Mouse (Mus musculus) embryonic facial prominence, embryonic 12.5 days (tissue): ENCODE data around the gene Olfr545. TPM values are rescaled to one million over a fixed set of nuclear protein-coding genes. Genes with fewer than 3 reads are reported as not detected.

Experiments
- ATAC-seq: fragments of 200-750 bp; cut with Nextera tagmentation; 2 replicates; pipeline ENCODE4 v1.8.0; 2017; ENCODE audit not compliant: insufficient number of reproducible peaks, insufficient read depth, low FRiP score, low TSS enrichment
- H3K27ac ChIP-seq: fragments of 300-500 bp; sonication (generic); 2 replicates; pipeline ENCODE4 v1.5.1; 2016; ENCODE audit warnings: mild to moderate bottlenecking
- H3K27me3 ChIP-seq: fragments of 300-500 bp; sonication (generic); 2 replicates; pipeline ENCODE4 v1.6.1; 2016; ENCODE audit warnings: mild to moderate bottlenecking, moderate library complexity
- H3K36me3 ChIP-seq: fragments of 300-500 bp; sonication (generic); 2 replicates; pipeline ENCODE4 v1.6.1; 2016; ENCODE audit warnings: mild to moderate bottlenecking
- H3K4me1 ChIP-seq: fragments of 300-500 bp; sonication (generic); 2 replicates; pipeline ENCODE4 v1.6.1; 2016
- H3K4me2 ChIP-seq: fragments of 300-500 bp; sonication (generic); replicated peaks from 2 replicates; pipeline ENCODE4 v1.6.1; 2016; ENCODE audit warnings: mild to moderate bottlenecking, moderate library complexity
- H3K4me3 ChIP-seq: fragments of 300-500 bp; sonication (generic); 2 replicates; pipeline ENCODE4 v1.5.1; 2016; ENCODE audit warnings: mild to moderate bottlenecking
- H3K9ac ChIP-seq: fragments of 300-500 bp; sonication (generic); 2 replicates; pipeline ENCODE4 v1.6.1; 2016; ENCODE audit warnings: mild to moderate bottlenecking, moderate library complexity
- H3K9me3 ChIP-seq: fragments of 300-500 bp; sonication (generic); 2 replicates; pipeline ENCODE4 v1.6.1; 2016; ENCODE audit warnings: mild to moderate bottlenecking, moderate library complexity
- WGBS: fragments of 180-500 bp; shearing (Covaris S2); methylation state at CpG from one replicate; pipeline ENCODE4 v1.1.7; 2016; 5-methylcytosine and 5-hydroxymethylcytosine counted together
- polyA plus RNA-seq: library from polyadenylated mRNA; unstranded; fragments of >200 nt; fragmentation: Nextera tagmentation; extraction: Ambion mirVana; gene quantifications from 2 replicates; pipeline ENCODE4 v1.2.1, GENCODE M21; 2016

The Olfr545 gene
- polyA plus RNA-seq, 1 experiment from 2014 or later, result 0.14 TPM

DNA sequence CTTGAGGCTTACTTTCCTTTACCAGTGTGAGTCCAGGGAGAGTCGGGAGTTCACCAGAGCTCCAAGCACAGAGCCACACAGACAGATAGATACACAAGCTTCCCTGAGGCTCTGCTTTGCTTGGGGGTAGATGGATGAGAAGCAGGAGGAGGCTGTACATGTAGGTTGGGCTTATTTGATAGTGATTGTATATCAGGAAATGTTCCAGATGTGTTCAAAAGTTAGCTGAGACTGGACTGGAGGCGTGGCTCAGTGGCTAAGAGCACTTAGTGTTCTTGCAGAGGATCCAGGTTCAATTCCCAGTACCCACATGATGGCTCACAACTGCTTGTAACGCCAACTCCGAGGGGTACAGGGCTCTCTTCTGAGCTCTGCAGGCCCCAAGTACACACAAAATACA lies 20.9 kb downstream of the Olfr545 start:
- Histone ChIP-seq H3K4me1 (no peaks in the 10 kb centered on the region), H3K27ac (no peak overlapping the region), H3K4me2 (no peak overlapping the region), H3K9ac (no peak overlapping the region), H3K27me3 (no peaks in the 10 kb centered on the region), H3K9me3 (no peaks in the 10 kb centered on the region), H3K36me3 (no peaks in the 10 kb centered on the region), H3K4me3 (no peak overlapping the region)
- WGBS, result 85% methylated on average over 4 of the region's 4 CpGs
- ATAC-seq, result no peak

DNA sequence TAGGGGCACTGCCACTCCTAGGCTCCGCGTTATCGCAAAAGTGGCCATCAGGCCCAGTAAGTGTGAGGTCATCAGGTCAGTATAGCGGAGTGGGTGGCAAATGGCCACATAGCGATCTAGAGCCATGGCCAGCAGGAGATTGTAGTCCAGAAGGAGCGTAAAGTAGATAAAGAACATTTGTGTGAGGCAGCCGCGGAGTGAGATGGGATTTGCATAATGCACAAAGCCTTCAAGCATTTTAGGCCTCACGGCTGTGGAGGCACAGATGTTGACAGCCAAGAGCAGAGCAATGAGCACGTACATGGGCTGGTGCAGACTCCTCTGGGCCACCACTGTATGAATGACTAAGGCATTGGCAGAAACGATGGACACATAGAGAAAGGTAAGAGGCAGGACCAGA lies 22.0 kb downstream of the Olfr545 start:
- Histone ChIP-seq H3K4me2 (no peak overlapping the region), H3K27ac (no peak overlapping the region), H3K4me1 (no peaks in the 10 kb centered on the region), H3K9me3 (no peaks in the 10 kb centered on the region), H3K36me3 (no peaks in the 10 kb centered on the region), H3K4me3 (no peak overlapping the region), H3K27me3 (no peaks in the 10 kb centered on the region), H3K9ac (no peak overlapping the region)
- ATAC-seq, result no peak
- 80% methylated on average over 11 of the region's 11 CpGs for WGBS

DNA sequence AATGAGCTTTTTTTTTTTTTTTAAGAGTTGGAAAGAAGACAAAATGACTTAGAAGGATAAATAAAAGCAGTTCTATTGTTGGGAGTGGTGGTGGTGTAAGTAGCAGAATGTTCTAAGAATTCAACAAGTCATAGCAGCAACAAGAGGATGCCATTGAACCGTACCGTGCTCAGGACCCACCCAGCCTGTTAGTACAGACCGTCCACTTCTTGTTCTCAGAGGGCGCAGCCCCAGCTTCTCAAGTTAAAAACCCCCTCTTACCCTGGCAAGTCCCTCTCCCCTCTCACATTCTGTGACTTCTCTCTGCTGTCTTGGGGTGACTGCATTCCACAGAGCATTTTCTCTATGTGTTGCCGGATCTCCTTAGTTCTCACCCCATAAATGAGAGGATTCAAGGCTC lies 22.8 kb downstream of the Olfr545 start:
- H3K9me3 ChIP-seq, result no peaks in the 10 kb centered on the region
- ATAC-seq, result no peak
- H3K9ac ChIP-seq, result no peak overlapping the region
- no peaks in the 10 kb centered on the region for H3K36me3 ChIP-seq
- H3K4me3 ChIP-seq, result no peak overlapping the region
- H3K27me3 ChIP-seq, result no peaks in the 10 kb centered on the region
- 93% methylated on average over 5 of the region's 5 CpGs for WGBS
- no peak overlapping the region for H3K27ac ChIP-seq
- no peak overlapping the region for H3K4me2 ChIP-seq
- H3K4me1 ChIP-seq, result no peaks in the 10 kb centered on the region

DNA sequence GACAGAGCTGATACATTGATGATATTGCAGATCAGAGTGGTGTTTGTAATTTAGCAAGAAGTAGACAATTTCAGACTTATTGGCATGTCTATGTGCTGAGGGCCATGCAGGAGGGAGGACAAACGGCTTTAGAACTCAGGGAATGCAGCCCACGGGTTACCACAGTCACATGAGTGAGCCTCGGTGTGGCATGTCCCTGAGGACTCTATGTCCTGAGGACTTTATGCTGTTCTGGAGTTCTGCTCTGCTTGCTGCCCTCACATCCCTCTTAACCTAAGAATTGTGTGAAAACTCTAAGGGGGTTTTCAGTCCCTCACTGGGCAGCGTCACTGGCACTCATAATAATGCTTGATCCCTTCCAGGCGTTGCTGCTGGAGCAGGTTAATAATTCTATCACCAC lies 26.7 kb downstream of the Olfr545 start:
- no peak for ATAC-seq
- 61% methylated on average over 5 of the region's 5 CpGs for WGBS
- H3K27me3 ChIP-seq, result no peaks in the 10 kb centered on the region
- no peak overlapping the region for H3K4me3 ChIP-seq
- no peak overlapping the region for H3K27ac ChIP-seq
- H3K9me3 ChIP-seq, result no peaks in the 10 kb centered on the region
- no peak overlapping the region for H3K9ac ChIP-seq
- H3K36me3 ChIP-seq, result peaks cover 13% of the 10 kb centered on the region
- H3K4me1 ChIP-seq, result no peaks in the 10 kb centered on the region
- H3K4me2 ChIP-seq, result no peak overlapping the region

DNA sequence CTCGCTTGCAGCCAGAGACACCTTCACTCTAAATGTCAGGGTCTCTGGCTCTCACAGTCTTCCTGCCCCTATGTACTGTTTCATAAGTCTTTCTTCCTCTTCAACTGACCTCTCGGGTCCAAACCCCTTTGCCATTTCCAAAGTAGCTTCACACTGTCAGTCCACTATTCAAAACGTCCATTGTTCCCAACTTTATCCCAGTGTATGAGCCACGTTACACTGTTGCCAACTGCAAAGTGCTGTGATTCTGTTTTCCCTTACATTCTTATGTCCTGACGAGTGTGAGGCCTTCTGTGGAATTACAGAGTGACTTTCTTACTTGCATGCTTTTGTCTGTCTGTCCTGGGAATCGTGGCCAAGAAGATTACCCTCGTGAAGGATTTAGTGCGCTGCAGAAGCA lies 31.8 kb downstream of the Olfr545 start:
- peaks cover 59% of the 10 kb centered on the region for H3K36me3 ChIP-seq
- no peaks in the 10 kb centered on the region for H3K9me3 ChIP-seq
- WGBS, result 92% methylated on average over 8 of the region's 8 CpGs
- H3K4me1 ChIP-seq, result no peaks in the 10 kb centered on the region
- ATAC-seq, result no peak
- no peak overlapping the region for H3K4me2 ChIP-seq
- no peaks in the 10 kb centered on the region for H3K27me3 ChIP-seq
- H3K27ac ChIP-seq, result no peak overlapping the region
- no peak overlapping the region for H3K9ac ChIP-seq
- H3K4me3 ChIP-seq, result no peak overlapping the region

DNA sequence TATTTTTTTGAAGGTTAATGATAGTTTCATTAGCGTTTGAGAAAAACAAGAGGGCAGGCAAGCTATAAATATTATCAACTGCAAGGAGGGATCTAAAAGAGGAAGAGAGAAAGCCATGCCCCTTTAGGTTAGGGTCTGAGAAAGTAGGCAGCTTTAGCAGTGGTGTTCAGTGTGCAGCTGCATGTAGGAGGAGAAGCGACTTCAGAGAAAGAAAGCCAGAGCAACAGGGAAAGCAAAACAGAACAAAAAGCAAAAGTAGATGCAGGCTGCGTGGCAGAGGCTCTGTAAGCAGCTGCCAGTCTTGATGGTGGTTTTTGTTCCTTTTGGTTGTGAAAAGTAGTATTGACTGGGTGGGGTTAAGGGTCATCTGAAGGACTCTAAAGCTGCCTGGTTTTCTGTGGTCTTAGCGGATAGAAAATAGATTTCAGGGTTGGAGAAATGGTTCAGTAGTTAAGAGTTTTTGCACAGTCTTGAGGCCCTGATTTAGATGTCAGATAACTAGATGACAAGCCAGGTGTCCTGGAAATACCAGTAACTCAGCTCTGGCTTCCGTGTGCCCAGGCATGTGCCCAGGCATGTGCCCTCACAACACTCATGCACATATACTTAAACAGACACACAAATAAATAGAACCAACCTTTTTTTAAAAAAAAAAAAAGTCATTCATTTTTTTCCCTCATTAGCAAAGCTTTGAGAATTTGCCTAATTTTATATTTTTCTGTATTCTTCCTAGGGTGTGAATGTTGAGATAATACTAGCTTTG lies 40.6 kb downstream of the Olfr545 start:
- Histone ChIP-seq H3K4me3 (no peak overlapping the region), H3K36me3 (peaks cover 90% of the 10 kb centered on the region), H3K9ac (no peak overlapping the region), H3K27me3 (no peaks in the 10 kb centered on the region), H3K4me1 (no peaks in the 10 kb centered on the region), H3K4me2 (no peak overlapping the region), H3K27ac (no peak overlapping the region), H3K9me3 (no peaks in the 10 kb centered on the region)
- ATAC-seq, result no peak
- WGBS, result 90% methylated on average over 5 of the region's 5 CpGs

DNA sequence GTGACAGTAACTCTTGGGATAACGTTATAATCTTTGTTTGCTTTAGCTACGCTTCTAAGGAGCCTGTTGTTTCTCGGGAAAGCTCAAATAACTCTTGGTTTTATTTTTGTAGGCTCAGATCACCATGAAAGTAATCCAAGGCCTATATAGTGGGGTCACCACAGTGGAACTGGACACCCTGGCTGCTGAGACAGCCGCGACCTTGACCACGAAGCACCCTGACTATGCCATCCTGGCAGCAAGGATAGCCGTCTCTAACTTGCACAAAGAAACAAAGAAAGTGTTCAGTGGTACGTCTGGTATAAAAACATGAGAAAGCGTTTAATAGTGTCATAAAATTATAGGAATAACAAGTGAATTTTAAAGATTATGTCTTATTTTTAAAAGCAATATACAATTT lies 52.9 kb downstream of the Olfr545 start:
- Histone ChIP-seq H3K9me3 (no peaks in the 10 kb centered on the region), H3K27ac (no peak overlapping the region), H3K9ac (no peak overlapping the region), H3K4me3 (no peak overlapping the region), H3K4me2 (no peak overlapping the region), H3K27me3 (no peaks in the 10 kb centered on the region), H3K36me3 (peaks cover 55% of the 10 kb centered on the region), H3K4me1 (peaks cover 12% of the 10 kb centered on the region)
- 86% methylated on average over 9 of the region's 9 CpGs for WGBS
- ATAC-seq, result no peak

DNA sequence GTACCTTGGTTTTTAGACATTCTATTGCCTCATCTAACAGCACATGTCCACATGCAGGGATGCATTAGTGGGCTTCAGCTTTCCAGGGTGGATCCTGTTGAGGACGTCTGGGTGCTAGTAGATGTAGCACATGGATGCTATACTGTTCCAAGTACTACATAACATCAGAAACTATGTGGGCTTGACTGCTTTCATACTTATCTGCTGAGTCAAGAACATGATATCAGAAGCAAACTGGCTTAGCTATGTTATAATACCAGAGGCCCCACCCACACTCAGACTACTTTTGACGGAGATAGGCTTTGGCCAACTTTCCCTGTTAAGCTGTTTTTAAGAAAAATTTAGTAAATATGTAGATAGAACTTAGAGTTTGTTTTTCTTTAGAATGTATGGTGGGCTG lies 55.1 kb downstream of the Olfr545 start:
- Histone ChIP-seq H3K27ac (no peak overlapping the region), H3K9ac (no peak overlapping the region), H3K36me3 (peaks cover 37% of the 10 kb centered on the region), H3K9me3 (no peaks in the 10 kb centered on the region), H3K4me2 (no peak overlapping the region; the same call in 1 of the 2 replicates), H3K4me3 (no peak overlapping the region), H3K27me3 (no peaks in the 10 kb centered on the region), H3K4me1 (peaks cover 12% of the 10 kb centered on the region)
- 85% methylated on average over 2 of the region's 2 CpGs for WGBS
- no peak for ATAC-seq

DNA sequence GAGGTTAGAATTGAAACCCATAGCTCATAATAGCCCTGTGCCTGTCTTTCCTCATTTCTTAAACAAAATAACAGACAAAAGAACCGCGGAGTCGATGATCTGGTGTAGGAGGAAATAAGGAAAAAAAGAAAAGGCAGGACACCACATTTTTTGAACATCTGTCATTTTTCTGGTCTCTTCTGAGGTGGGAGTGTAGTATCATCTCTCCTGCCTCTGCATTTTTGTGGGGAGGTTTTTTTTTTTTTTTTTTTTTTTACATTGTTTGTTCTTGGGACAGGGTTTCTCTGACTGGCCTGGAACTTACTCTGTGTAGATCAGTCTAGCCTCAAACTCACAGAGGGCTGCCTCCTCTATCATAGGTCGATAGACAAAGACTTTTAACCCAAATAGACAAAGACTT lies 56.9 kb downstream of the Olfr545 start:
- no peaks in the 10 kb centered on the region for H3K27me3 ChIP-seq
- peak overlapping the region; percentile 86 for H3K4me3 ChIP-seq
- peaks cover 12% of the 10 kb centered on the region for H3K4me1 ChIP-seq
- peaks cover 23% of the 10 kb centered on the region for H3K36me3 ChIP-seq
- H3K27ac ChIP-seq, result peak overlapping the region; percentile 92
- no peak for ATAC-seq
- no peaks in the 10 kb centered on the region for H3K9me3 ChIP-seq
- 3% methylated on average over 4 of the region's 4 CpGs for WGBS
- H3K9ac ChIP-seq, result peak overlapping the region; percentile 87
- H3K4me2 ChIP-seq, result peak overlapping the region; percentile 62

DNA sequence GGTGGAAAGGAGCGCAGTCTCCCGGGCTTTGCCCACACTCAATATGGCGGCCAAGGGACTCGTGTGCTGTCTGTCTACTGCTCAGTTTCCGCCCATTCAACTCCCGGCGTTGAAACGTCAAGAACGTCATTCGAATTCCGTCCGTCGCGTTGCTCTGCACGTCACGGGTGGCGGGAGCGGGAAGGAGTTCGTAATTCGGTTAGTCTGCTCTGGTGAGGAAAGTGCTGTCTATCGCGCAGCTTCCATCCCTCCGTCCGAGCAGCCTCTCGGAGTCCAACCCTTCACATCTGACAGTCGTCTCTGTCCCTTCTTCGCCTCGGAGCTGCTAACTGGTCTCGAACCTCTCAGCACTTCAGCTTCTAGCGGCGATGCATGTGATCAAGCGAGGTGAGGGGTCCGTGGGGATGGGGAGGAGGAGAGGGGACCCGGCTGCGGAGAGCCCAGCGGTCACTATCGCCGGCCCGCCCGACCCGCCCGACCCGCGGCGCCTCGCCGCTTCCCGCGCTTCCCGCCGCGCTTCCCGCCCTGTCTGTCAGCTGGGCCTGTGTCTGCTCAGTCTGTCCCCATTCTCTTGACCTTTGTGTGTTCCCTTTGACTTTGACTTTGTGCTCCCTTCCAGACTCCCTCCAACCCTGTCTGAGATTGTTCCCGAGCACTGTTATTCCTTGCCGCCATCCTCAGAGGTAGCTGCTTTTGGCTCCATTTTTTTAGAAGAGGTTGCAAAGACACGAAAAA lies 57.5 kb downstream of the Olfr545 start, which contains the start of gene Rrm1:
Gene Rrm1 (plus strand): TSS at position 39 of the 735 bp plus-strand sequence.
- peak; percentile 97 for ATAC-seq

More for the DNA sequence above, 57.5 kb downstream of the Olfr545 start, which contains the start of gene Rrm1:
- Histone ChIP-seq H3K27ac (peak within 1 kb of the TSS; percentile 92), H3K9me3 (no peaks in the 10 kb centered on the region), H3K36me3 (peaks cover 19% of the 10 kb centered on the region), H3K27me3 (no peaks in the 10 kb centered on the region), H3K4me2 (peak within 1 kb of the TSS; percentile 62), H3K4me1 (peaks cover 12% of the 10 kb centered on the region), H3K9ac (peak within 1 kb of the TSS; percentile 87), H3K4me3 (peak within 1 kb of the TSS; percentile 86)
- under 1% methylated on average over 41 of the region's 56 CpGs for WGBS
